Mouse (Mus musculus): ENCODE data around the gene Rpl19.
A peak's percentile ranks its signal among the peaks of the same experiment; 100 is the strongest.

Rpl19 gene

GRCm38 (mm10) chr11:97999748-98000147 is 26.8 kb upstream of the Rpl19 start:
- DNase-seq, result peak; percentile 50

GRCm38 (mm10) chr11:98000378-98001140 is 26.0 kb upstream of the Rpl19 start:
- DNase-seq, result peak; percentile 84

DNA sequence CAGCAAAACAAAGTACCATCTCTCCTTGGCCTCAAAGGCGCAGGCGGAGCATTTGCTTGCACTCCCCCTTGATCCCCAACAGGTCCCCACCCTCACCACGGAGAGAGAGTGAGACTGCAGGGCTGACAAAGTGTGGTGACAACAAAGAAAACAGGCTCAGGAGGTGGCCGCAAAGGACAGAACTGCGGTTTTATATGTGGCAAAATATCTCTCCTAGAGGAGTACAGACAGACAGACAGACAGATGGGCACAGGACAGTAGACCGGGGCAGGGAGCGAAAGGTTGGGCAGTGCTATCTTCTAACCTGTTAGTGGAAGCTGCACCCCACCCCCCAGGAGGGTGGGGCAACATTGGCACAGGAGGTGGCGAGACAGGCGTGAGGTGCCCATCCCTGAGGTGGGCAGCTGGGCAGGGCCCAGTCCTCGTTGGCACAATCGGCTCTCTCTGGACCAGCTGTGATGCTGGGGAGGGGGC is 25.1 kb upstream of the Rpl19 start:
- DNase-seq, result peak; percentile 81

DNA sequence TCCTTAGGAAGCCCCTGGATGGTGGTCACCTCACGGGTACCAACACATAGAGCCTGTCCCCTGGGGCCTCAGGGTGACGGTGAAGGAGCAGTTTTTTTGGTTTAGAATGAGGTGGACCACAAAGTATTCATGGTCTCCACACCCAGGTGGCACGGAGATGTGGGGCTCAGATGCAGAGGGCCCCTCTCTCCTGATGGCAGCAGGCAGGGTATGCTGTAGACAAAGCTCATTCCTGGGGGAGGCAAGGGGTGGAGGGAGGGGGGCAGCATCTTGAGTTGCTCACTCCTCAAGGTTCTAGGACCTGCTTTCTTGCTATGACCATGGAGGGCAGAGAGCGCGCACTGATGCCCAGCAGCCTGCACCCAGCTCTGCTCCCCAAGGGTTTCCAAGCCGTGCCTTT is 24.5 kb upstream of the Rpl19 start:
- peak; percentile 63 for DNase-seq

DNA sequence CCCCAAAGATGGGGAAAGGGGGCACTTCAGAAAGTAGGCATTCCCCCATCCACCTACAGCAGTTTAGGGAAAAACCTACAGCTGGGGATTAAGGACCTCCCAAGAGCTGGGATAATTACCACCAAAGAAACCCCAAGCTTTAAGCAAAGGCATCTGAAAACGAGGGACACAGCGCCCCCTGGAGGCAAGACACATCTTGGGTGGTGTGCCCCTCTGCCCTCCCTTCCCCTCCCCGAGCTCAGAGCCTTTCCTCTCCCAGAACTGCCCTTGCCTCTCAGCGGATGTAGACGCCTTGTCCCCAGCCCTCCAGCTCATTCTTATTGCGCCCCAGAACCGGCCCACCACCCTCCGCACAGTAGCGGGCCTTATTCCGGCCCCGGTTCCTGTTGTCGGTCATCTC is 23.9 kb upstream of the Rpl19 start:
- peak; percentile 99 for DNase-seq

DNA sequence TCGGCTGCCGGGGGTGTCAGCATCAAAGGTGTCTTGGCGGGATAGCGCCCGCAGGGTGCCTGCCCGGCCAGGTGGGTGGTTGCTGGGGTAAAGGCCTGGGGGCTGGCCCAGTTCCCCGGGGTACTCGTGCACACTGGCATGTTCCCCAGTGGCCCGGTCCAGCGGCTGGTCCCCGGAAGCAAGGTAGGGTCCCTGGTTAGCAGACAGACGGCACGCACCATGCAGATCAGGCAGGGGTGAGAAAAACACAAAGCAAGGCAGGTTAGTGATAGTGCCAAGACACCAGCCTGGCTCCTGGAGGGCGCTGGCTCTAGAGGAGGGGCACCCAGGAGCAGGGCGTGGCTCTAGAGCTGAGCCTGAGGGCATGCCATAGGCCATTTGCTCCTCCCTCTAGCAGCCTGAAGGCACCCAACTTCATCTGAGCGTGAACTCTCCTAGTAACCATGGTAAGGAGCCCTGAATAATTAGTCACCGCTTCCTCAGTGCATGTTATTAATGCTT is 23.3 kb upstream of the Rpl19 start:
- peak; percentile 76 for DNase-seq

- DNase-seq, result no peak
Observed at GRCm38 (mm10) chr11:98004161-98004560, 22.3 kb upstream of the Rpl19 start.

DNA sequence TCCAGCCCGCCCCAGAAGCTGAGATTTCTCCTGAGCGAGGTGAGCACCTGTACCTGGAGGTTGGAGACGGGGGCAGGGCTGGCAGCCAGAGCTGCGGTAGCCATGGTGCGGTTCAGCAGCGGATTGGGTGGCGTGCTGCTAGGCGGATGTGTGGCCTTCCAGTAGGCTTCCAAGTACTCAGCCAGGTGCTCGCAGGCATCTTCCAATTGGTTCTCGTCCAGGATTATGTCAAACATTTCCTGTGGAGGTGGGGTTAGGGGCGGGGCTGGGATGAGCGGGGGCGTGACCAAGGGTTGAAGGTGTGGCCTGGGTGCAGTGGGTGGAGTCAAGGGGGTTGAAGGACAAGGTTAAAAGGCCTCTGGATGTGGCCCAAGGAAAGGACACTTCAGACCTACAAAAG is 21.4 kb upstream of the Rpl19 start:
- DNase-seq, result peak; percentile 52

DNA sequence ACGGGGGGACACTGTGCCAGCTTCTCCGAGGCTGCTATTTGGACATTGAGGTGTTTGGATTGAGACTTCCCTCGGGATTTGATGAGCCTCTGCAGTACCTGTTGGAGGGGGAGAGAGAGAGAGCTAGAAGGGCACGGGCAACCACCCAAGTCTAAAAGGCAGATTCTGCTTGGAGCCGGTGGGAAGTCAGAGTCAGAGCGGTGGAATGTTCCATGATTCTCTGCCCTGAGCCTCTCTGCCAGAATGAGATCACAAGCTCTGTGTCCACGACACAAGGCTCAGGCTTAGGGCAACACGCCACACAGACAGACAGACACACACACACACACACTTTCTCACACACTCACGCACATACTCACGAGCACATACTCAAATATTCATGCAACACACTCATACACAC is 20.8 kb upstream of the Rpl19 start:
- DNase-seq, result no peak

- peak; percentile 42 for DNase-seq
Observed at GRCm38 (mm10) chr11:98008087-98008486, 18.4 kb upstream of the Rpl19 start.

DNA sequence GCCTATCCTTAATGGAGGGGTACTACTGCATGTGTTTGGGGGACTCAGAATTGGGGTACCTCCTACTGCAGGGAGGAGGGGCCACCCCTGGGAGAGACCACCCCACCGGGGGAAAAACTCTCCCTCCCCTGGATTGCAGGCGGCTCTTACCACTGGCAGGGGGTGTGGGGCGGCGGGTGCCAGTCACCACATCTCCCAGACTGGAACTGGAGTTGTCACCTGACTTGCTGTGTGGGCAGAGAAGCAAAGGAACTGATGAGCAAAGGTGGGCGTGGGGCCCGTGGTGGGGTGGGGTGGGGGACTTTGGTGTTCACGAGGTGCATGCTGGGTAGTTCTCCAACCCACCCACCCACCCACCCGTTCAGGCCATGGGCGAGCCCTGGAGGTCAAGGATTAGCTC is 14.8 kb upstream of the Rpl19 start:
- no peak for DNase-seq

GRCm38 (mm10) chr11:98012831-98013230 is 13.7 kb upstream of the Rpl19 start:
- no peak for DNase-seq

- no peak for DNase-seq
Observed at GRCm38 (mm10) chr11:98016177-98016576, 10.3 kb upstream of the Rpl19 start.

DNA sequence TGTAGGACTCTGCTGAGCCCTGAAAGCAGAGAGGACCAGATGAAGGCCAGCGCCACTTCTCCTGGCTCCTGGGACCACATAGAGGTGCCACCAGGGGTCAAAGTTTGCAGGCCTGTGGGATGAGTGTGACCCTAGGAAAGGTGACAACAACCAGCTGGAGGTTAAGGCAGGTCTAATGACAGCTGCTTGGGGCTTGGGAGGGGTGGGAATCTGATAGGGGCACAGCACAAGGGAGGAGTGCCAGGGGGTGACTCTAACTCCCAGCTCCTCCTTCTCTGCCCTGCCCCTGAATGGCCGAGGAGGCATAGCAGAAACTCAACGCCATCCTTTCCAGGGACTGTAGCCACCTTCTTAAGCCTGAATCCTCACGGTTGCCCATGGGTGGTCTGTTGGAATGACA is 9.7 kb upstream of the Rpl19 start:
- no peak for DNase-seq

- no peak for DNase-seq
Observed at GRCm38 (mm10) chr11:98018222-98018621, 8.3 kb upstream of the Rpl19 start.

DNA sequence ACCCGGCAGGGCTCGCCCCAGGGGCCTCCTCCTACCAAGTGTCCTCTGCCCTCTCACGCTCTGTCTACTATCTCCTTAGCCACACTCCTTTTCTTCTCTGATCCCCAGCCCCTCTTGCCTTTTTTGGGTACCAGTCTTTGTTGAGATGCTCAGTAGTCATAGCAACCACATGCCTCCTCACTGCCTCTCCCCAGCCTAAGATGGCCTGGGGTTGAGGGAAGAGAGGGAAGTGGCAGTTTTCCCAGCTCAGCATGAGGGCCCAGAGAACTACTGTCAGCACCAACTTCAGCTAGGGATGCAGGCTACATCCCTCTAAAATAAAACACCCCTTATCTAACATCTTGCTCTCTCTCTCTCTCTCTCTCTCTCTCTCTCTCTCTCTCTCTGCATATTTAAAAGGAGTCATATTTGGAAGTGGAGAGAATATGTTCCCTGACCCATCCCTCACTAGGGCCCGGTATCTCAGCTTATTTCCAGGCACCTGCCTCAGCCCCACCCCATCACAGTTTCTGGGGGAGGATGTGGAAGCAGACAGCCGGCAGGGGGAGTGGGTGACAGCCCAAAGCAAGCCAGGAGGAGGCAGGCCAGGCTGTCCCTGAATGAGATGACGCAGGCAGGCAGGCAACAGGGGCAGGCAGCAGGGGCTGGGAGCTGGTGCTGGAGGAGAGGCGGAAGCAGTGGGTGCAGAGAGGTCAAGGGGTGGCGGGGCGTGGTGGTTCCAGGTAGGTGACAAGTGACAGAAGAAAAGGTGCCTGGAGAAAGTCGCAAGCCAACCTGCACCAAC is 7.5 kb upstream of the Rpl19 start:
- peak; percentile 89 for DNase-seq

- peak; percentile 42 for DNase-seq
Observed at GRCm38 (mm10) chr11:98019883-98020610, 6.5 kb upstream of the Rpl19 start.

DNA sequence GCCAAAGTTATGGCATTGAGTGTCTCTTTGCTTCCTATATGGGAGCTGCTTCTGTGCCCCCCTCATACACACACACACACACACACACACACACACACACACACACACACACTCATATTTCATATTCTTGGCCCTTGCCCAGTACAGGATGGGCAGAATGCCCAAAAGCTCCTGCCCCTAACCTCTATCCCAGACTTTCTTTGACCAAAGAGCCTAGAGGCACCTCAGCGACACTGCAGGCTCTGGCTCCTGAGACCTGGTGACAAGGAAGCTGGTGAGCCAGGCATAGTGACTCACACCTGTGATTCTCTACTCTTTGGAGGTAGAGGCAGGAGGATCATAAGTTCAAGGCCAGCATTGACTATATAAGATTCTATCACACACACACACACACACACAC is 5.8 kb upstream of the Rpl19 start:
- DNase-seq, result peak; percentile 36

GRCm38 (mm10) chr11:98021118-98021517 is 5.4 kb upstream of the Rpl19 start:
- no peak for DNase-seq

GRCm38 (mm10) chr11:98021565-98022252 is 4.8 kb upstream of the Rpl19 start:
- peak; percentile 57 for DNase-seq

DNA sequence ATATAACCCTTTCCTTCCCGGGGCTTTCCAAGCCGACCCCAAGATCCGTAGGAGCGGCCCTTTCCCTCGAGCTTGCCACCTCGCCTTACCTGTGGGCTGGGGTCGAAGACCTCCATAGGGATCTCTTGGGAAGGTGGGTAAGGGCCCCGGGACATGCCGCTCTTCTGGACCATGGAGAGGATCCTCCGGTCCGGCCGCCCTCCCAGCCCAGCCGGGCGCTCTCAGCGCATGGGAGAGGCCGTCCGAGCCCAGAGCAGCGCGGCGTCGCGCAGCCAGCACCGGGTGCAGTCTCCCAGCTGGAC is 4.3 kb upstream of the Rpl19 start:
- no peak for DNase-seq

DNA sequence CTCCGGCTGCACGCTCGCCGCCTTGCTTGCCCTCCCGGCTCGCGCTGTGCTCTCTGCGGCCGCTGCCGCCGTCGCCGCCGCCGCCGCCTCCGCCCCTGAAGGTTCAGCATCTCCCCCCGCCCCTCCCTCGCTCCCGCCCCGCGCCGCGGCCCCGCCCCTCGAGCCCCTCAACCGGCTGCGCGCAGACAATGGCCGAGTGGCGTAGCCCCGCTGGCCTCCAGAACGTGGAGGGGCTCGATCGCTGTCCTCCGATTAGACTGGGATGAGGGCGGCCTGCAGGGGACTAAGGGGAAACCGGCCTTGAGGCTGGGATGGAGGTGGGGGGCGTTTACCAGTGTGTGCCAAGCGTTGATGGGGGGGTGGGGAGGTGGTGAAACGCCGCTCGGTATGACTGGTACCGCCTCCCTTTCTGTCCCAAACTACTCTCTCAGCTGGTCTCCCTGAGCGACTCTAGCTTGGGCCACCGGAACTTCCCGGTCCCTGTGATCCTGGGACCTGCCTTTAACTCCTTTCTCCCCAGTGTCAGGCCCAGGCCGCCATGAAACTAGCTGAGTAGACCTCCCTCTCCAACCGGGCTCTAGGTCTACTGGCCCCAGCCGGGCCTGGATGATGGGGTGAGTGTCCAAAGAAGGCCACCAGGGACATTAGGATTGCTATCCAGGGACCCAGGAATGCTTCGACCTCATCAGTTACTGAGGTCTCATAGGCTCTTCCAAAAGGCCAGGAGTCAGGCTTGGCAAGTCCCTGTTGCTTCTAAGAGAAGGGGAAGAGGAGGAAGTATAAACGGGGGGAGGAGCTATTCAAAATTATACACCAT is 3.7 kb upstream of the Rpl19 start, which contains the start of gene Cacnb1:
TSS of gene Cacnb1 (minus strand) at position 480 of the 817 bp plus-strand sequence.
- peak; percentile 89 for DNase-seq

All from thymus, postnatal 4 days (tissue).